Mouse (Mus musculus) G1E (cell line): Measurements from ENCODE around the gene Cdkl3.

Source experiments
- CTCF ChIP-seq: IDR thresholded peaks from 2 replicates; pipeline ENCODE4 v1.5.1; 2012; ENCODE audit warnings: low read depth, low read length, inconsistent platforms, mixed read lengths
- GATA1 ChIP-seq: IDR thresholded peaks from 2 replicates; pipeline ENCODE4 v1.6.1; 2012; ENCODE audit warnings: borderline replicate concordance, low read length, inconsistent platforms, mixed read lengths
- GATA2 ChIP-seq: IDR thresholded peaks from 2 replicates; pipeline ENCODE4 v1.6.1; 2012; ENCODE audit warnings: low read depth, low read length, inconsistent platforms, borderline replicate concordance
- TAL1 ChIP-seq: conservative IDR thresholded peaks from 2 replicates; pipeline ENCODE4 v1.6.1; 2012; ENCODE audit warnings: low read depth, low read length, inconsistent platforms, mixed read lengths

GRCm38 (mm10) chr11:51959511-51959910 is 44.5 kb upstream of the Cdkl3 start:
- no peak for TF ChIP-seq CTCF
- TF ChIP-seq GATA1, result no peak
- TF ChIP-seq GATA2, result no peak
- no peak for TF ChIP-seq TAL1
